Mouse (Mus musculus) cortical plate, adult 2 months (tissue): ENCODE measurements around the gene Srgap1.

Experiments
- CTCF ChIP-seq: fragments of 200-500 bp; IDR thresholded peaks from 2 replicates; pipeline ENCODE4 v1.5.1; 2011; ENCODE audit warnings: mild to moderate bottlenecking, control low read depth, low read length; ENCODE audit not compliant: insufficient read depth; ENCODE audit errors: extremely low read depth
- POLR2A ChIP-seq: fragments of 200-500 bp; IDR thresholded peaks from 2 replicates; pipeline ENCODE4 v1.6.1; 2011; ENCODE audit warnings: mild to moderate bottlenecking, low read length, control low read depth; ENCODE audit not compliant: insufficient read depth; ENCODE audit errors: extremely low read depth

GRCm38 (mm10) chr10:121739548-121740505 lies 307.3 kb downstream of the Srgap1 start, which contains the start of gene BC048403:
- TF ChIP-seq CTCF (no peak), POLR2A (peak; percentile 59; the same call in 1 of the 2 replicates)
